Mouse (Mus musculus): ENCODE measurements around the gene Fem1a.

DNA sequence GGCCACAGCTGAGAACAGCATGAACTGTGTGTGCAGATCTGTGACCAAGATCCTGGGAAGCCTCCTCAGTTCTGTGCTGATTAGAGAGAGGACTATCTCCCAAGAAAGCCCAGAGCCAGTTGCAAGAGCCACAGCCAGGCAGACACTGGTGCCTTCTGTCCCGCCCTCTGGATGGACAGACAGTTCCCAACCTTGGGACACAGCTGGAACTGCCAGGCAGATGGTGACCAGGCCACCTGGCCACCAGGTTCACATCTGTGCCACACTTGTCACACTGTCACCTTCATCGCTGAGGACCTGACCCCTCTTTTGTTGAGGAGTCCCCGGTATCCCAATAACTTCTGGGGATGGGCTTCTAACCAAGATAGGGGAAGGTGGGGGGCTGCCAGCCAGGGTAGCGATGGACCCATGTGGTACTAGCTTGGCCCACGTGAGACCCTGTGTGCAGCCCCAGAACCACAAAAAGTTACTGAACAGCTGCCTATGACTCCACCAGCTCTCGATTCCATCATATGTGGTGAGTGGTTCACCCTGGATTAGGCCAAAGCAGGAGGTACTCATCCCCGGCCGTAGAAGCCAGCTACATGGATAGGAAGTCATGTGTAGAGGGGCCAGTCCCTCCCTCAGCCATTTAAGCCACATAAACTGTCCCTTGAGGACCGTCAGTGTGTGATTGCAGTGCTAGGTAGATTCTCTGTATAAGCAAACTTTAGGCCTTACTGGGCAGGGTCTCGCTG is 2.9 kb downstream of the Fem1a start:
- no peak for TF ChIP-seq EP300 (IDR thresholded peaks at IDR 0.05; ENCODE audit: low read length)
- TF ChIP-seq CTCF (conservative IDR thresholded peaks at IDR 0.05 in 1 of 2, IDR thresholded peaks at IDR 0.05 in 1 of 2; ENCODE audit: low read depth in 2 of 2, low read length in 2 of 2): no peak
- TF ChIP-seq MAX (IDR thresholded peaks at IDR 0.05; ENCODE audit: low read length): no peak
- no peak; the same call in 1 of the 2 replicates for TF ChIP-seq TCF12 (IDR thresholded peaks at IDR 0.05; ENCODE audit: low read depth, low read length)
- peak; percentile 81 for TF ChIP-seq ETS1 (conservative IDR thresholded peaks at IDR 0.05; ENCODE audit: low read depth, low read length)
- no peak for TF ChIP-seq ZMIZ1 (IDR thresholded peaks at IDR 0.05; ENCODE audit: low read depth, low read length)
- no peak for TF ChIP-seq ZKSCAN1 (IDR thresholded peaks at IDR 0.05; ENCODE audit: borderline replicate concordance, low read depth, low read length)
